Mouse (Mus musculus) heart, postnatal 0 days (tissue): ENCODE results near the gene Pdzd4. TPM values are rescaled to one million over a fixed set of nuclear protein-coding genes. Genes with fewer than 3 reads are reported as not detected.
A peak's percentile ranks its signal among the peaks of the same experiment; 100 is the strongest.

Experiments
- ATAC-seq: fragments of 200-750 bp; cut with Nextera tagmentation; 2 replicates; pipeline ENCODE4 v1.8.0; 2017; ENCODE audit warnings: low read depth, moderate number of reproducible peaks, moderate library complexity; ENCODE audit not compliant: insufficient read depth
- DNase-seq: peaks from one replicate; pipeline ENCODE4 v3.0.0-alpha.2; 2016; ENCODE audit warnings: low spot score
- H3K27ac ChIP-seq: fragments of 300-500 bp; sonication (generic); 2 replicates; pipeline ENCODE4 v1.5.1; 2014; ENCODE audit warnings: low read depth, mild to moderate bottlenecking
- H3K27me3 ChIP-seq: fragments of 300-500 bp; sonication (generic); 2 replicates; pipeline ENCODE4 v1.6.1; 2014; ENCODE audit warnings: low read length, mixed read lengths; ENCODE audit not compliant: control insufficient read depth, insufficient read depth
- H3K36me3 ChIP-seq: fragments of 300-500 bp; sonication (generic); replicated peaks from 2 replicates; pipeline ENCODE4 v1.6.1; 2014; ENCODE audit warnings: low read length, mixed read lengths; ENCODE audit not compliant: control insufficient read depth, insufficient read depth
- H3K4me1 ChIP-seq: fragments of 300-500 bp; sonication (generic); 2 replicates; pipeline ENCODE4 v1.6.1; 2014; ENCODE audit warnings: antibody characterized with exemption; ENCODE audit not compliant: control insufficient read depth, insufficient read depth
- H3K4me2 ChIP-seq: fragments of 300-500 bp; sonication (generic); 2 replicates; pipeline ENCODE4 v1.6.1; 2014; ENCODE audit warnings: low read depth, mild to moderate bottlenecking, low read length, moderate library complexity
- H3K4me3 ChIP-seq: fragments of 300-500 bp; sonication (generic); 2 replicates; pipeline ENCODE4 v1.5.1; 2014; ENCODE audit warnings: low read depth, low read length
- H3K9ac ChIP-seq: fragments of 300-500 bp; sonication (generic); replicated peaks from 2 replicates; pipeline ENCODE4 v1.6.1; 2014; ENCODE audit warnings: low read depth, low read length, mixed read lengths
- H3K9me3 ChIP-seq: fragments of 300-500 bp; sonication (generic); replicated peaks from 2 replicates; pipeline ENCODE4 v1.6.1; 2016; ENCODE audit warnings: low read length; ENCODE audit not compliant: control insufficient read depth
- CTCF ChIP-seq: IDR thresholded peaks from 2 replicates; pipeline ENCODE4 v1.5.1; 2016; ENCODE audit warnings: antibody characterized with exemption, control low read depth, low read depth
- EP300 ChIP-seq: IDR thresholded peaks from 2 replicates; pipeline ENCODE4 v1.6.1; 2016; ENCODE audit warnings: antibody characterized with exemption, low read depth
- WGBS: fragments of 180-500 bp; shearing (Covaris S2); extraction: QIAGEN DNeasy Blood & Tissue Kit; methylation state at CpG from one replicate; pipeline ENCODE4 v1.1.7; 2014; 5-methylcytosine and 5-hydroxymethylcytosine counted together
- polyA plus RNA-seq: library from polyadenylated mRNA; unstranded; fragments of >200 nt; fragmentation: Nextera tagmentation; extraction: Ambion mirVana; gene quantifications from 2 replicates; pipeline ENCODE4 v1.2.1, GENCODE M21; 2015
- total RNA-seq: library from RNA; depleted of rRNA; stranded (reverse); fragments of >200 nt; gene quantifications from 2 replicates; pipeline ENCODE4 v1.2.3, GENCODE M21; 2014; ENCODE audit warnings: low replicate concordance; rRNA removed

The Pdzd4 gene
- 2.0 and 2.6 TPM in 2 replicates for total RNA-seq
- 0.08 and 0.12 TPM in 2 replicates for polyA plus RNA-seq

DNA sequence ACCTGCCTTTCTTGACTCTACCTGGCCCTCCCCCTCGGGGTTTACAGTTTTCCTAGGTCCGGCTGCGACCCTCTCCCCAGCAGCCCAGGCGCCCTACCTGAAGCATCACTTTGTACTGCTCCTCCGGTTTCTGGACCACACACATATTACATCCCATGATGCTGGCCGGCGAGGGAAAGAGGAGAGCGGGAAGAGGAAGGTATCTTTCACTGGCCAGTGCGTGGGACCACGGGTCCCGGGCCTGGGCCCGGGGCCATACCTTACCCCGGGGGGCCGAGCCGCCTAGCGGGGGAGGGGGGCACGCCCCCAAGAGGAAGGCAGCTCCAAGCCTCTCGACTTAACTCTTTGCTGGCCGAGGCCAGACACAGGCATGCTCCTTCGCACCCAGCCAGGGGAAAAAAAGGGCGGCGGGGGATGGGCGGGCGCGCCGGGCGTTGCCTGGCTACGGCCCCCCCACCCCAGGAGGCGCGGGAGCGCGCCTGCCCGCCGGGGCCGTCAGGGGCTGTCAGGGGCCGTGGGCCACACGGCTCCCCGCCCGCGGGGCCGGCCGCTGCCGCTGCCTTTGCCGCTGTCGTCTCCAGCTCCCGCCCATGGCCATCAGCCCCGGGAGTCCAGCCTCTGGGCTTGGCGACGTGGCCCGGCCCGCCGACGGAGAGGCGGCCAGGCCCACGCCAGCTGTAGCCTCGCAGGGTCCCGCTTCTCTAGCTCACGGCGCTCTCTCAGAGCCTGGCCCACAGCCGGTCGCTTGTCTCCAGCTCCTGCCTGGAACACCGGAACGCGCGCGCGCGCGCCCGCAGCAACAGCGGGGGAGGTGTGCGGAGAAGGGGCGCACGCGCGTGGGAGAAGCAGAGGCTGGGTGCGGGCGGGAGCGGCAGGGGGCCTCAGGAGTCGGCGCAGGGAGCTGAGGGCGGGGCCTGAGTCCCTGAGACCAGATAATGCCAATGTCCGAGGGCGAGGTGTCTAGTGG lies at the start of gene Pdzd4:
Gene Pdzd4, minus strand, starts transcription at position 785 of the 967 bp plus-strand sequence.
- peak; percentile 6 for DNase-seq
- peaks cover 18% of the 10 kb centered on the region for H3K27me3 ChIP-seq
- H3K4me3 ChIP-seq: peak within 1 kb of the TSS; percentile 62
- peak within 1 kb of the TSS; percentile 90 for H3K4me2 ChIP-seq
- no peak for TF ChIP-seq EP300
- no peak for TF ChIP-seq CTCF
- H3K36me3 ChIP-seq: no peaks in the 10 kb centered on the region
- no peaks in the 10 kb centered on the region for H3K9me3 ChIP-seq
- H3K9ac ChIP-seq: peak within 1 kb of the TSS; percentile 50
- 13% methylated on average over 76 of the region's 84 CpGs for WGBS
- no peak within 1 kb of the TSS for H3K27ac ChIP-seq
- peak; percentile 67 for ATAC-seq
- no peaks in the 10 kb centered on the region for H3K4me1 ChIP-seq

DNA sequence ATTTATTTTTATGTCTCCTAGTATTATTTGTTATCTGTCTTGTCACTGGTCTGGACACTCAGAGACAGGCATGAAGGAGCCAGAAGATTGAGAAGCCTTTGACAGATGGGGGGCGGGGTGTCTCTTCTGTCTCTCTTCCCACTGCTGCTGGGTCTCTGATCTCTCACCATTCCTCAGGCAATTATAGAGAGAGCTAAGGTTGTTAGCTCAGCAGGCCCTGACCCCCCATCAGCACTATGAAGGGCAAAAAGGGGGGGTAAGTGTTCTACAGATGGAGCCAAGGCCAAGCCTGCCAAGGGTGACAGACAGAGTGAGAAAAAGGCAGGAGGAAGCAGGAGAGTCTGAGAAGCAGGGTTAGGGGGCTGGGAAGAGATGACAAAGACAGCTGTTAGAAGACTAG lies 47.2 kb upstream of the Pdzd4 start:
- Histone ChIP-seq H3K36me3 (no peaks in the 10 kb centered on the region), H3K4me2 (no peak overlapping the region), H3K27me3 (no peaks in the 10 kb centered on the region), H3K9me3 (no peaks in the 10 kb centered on the region), H3K9ac (no peak overlapping the region), H3K4me1 (no peaks in the 10 kb centered on the region), H3K27ac (no peak overlapping the region), H3K4me3 (no peak overlapping the region)
- WGBS: 38% methylated on average over 1 of the region's 1 CpGs
- DNase-seq (no peak), ATAC-seq (no peak)
- no peak for TF ChIP-seq CTCF
- no peak for TF ChIP-seq EP300

DNA sequence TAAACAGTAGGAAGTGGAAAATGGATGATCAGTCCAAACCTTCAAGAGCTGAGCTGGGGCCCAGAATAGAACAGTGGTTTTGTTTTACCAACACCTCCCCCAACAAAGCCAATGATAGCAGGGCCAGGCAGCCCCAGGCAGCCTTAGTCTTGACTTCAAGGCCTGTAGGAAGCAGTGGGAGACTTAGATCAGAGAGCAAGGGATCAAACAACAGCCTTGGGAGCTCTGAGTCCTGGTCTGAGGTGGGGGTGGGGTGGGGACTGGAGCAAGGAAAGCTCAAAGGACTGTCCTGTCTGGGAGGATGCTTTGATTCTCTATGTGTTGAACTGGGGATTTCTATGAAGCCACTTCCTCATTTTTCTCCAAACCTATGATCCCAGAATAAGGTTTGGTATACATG lies 46.7 kb upstream of the Pdzd4 start:
- no peak for ATAC-seq

DNA sequence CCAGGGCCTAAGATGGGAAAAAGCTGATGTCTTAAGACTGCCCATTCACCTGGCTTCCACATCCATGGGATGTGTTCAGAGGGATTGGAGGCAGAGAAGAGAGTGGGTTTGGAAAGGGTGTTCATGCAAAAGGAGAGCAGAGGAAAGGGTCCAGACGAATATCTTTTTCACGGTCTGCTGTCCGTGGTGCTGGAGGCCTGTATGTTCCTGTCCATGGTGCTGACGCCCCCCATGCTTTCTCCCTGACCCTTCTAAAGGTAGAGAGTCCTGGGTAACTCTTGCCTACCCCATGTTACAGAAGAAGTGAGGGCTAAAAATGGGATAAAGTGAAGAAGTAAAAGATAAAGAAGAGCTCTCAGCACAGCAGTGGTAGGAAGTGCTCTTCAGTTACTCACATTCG lies 44.6 kb upstream of the Pdzd4 start:
- WGBS: 10% methylated on average over 5 of the region's 5 CpGs
- Histone ChIP-seq H3K9ac (no peak overlapping the region), H3K9me3 (no peaks in the 10 kb centered on the region), H3K27ac (no peak overlapping the region), H3K27me3 (no peaks in the 10 kb centered on the region; the same call in 1 of the 2 replicates), H3K4me1 (no peaks in the 10 kb centered on the region), H3K4me3 (no peak overlapping the region), H3K36me3 (no peaks in the 10 kb centered on the region), H3K4me2 (no peak overlapping the region)
- ATAC-seq (no peak), DNase-seq (peak; percentile 7)
- no peak for TF ChIP-seq EP300
- TF ChIP-seq CTCF: no peak

More for the DNA sequence above, 46.7 kb upstream of the Pdzd4 start:
- H3K27ac ChIP-seq: no peak overlapping the region
- H3K36me3 ChIP-seq: no peaks in the 10 kb centered on the region
- no peaks in the 10 kb centered on the region; the same call in 1 of the 2 replicates for H3K27me3 ChIP-seq
- TF ChIP-seq EP300 (no peak), CTCF (no peak)
- no peak for DNase-seq
- no peak overlapping the region for H3K4me2 ChIP-seq
- no peak overlapping the region for H3K4me3 ChIP-seq
- no peaks in the 10 kb centered on the region for H3K9me3 ChIP-seq
- H3K4me1 ChIP-seq: no peaks in the 10 kb centered on the region
- H3K9ac ChIP-seq: no peak overlapping the region

DNA sequence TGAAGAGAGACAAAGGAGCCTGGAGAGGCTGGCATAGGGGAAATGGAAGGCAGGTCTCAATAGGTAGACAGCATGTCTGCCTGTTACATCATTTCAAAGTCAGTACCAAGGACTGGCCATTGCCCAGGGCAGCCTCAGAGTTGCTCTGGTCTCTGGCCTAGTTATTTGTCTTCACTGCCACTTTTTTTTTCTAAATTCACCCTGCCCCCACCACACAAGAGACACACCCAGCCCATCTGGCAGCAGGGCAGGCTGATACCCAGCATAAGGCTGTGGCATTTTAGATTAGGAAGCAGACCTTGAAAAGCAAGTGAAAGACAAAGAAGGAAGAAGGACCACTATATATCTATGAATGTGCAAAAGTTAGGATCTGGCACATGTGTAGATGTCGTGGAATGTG lies 43.1 kb upstream of the Pdzd4 start:
- ATAC-seq: no peak
- no peak overlapping the region for H3K9ac ChIP-seq
- TF ChIP-seq CTCF: no peak
- TF ChIP-seq EP300: no peak
- 64% methylated on average over 1 of the region's 1 CpGs for WGBS
- H3K9me3 ChIP-seq: no peaks in the 10 kb centered on the region
- no peak for DNase-seq
- H3K27ac ChIP-seq: no peak overlapping the region
- H3K36me3 ChIP-seq: no peaks in the 10 kb centered on the region
- H3K27me3 ChIP-seq: no peaks in the 10 kb centered on the region; the same call in 1 of the 2 replicates
- H3K4me3 ChIP-seq: no peak overlapping the region
- H3K4me2 ChIP-seq: no peak overlapping the region
- H3K4me1 ChIP-seq: no peaks in the 10 kb centered on the region
